Mouse (Mus musculus): ENCODE results near the gene Ermard. TPM values are rescaled to one million over a fixed set of nuclear protein-coding genes. Genes with fewer than 3 reads are reported as not detected.
"Not testable (repeated sequence)": the region's sequence is repeated elsewhere in the genome, so short reads cannot be mapped to it uniquely, and the experiment has no call there.

Ermard gene
- total and polyA plus RNA-seq, 2 experiments from 2014 or later = 35.6 to 41.8 TPM

DNA sequence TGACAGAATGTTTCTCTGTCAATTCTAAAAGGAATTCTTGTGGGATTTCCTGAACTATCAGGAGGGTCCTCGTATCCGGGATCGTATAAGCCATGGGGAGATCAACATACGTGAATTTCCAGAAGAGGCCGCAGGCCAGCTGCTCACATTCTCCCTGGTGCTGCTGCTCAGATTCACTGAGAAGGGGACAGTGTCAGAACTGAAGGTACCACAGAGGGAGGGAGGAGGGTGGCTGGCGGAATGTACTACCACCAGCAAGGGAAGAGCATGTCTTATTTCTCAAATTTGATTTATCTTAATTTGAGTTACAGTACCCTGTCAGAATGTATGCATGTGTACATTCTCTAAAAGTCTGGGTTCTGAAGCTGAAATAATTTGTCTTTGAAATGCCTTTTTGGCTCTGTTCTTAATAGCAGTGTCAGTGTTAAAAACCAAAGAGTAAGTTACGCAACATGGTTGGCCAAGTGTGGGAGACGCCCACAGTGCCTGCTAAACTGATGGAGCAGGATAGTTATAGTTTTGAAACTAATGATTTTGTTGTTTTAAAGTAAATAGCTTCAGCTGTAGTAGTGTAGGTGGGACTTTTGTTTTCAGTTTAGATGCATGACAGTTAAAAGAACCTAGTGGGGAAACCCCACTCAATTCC, 12.3 kb downstream of the Ermard start:
- not testable (repeated sequence) for ATAC-seq (ENCODE audit: insufficient read depth, low read depth); H3K27ac ChIP-seq (ENCODE audit: low read depth); H3K4me3 ChIP-seq (ENCODE audit: low read depth, low read length); H3K4me1 ChIP-seq (ENCODE audit: control insufficient read depth, insufficient read depth); H3K9ac ChIP-seq (replicated peaks; ENCODE audit: low read depth, low read length); H3K27me3 ChIP-seq (ENCODE audit: control insufficient read depth, insufficient read depth, low read length); H3K4me2 ChIP-seq (ENCODE audit: low read depth, low read length); DNase-seq (ENCODE audit: low spot score); H3K9me3 ChIP-seq (replicated peaks; ENCODE audit: control insufficient read depth, low read length); H3K36me3 ChIP-seq (replicated peaks; ENCODE audit: control insufficient read depth, insufficient read depth, low read length)
- WGBS = 93% methylated on average over 5 of the region's 8 CpGs

DNA sequence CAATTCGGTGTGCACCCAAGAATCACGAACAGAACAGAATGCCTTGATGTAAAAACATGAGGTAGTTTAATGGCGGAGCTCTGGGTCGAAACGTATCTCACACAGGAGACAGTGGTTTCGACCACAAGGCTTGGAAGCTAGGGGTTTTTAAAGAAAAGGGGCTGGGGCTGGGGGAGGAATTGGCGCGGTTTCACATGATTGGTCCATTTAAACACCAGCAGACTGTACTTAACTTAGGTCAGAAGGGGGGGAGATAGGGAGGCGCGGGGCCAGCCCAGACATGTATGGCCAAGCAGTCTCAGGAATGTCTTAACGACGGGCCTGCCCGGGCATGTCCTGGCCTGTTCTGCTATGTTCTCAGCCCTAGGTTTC, 12.8 kb downstream of the Ermard start:
- H3K4me2 ChIP-seq (ENCODE audit: low read depth, low read length); DNase-seq (ENCODE audit: low spot score); H3K36me3 ChIP-seq (replicated peaks; ENCODE audit: control insufficient read depth, insufficient read depth, low read length); H3K27me3 ChIP-seq (ENCODE audit: control insufficient read depth, insufficient read depth, low read length); H3K27ac ChIP-seq (ENCODE audit: low read depth); H3K4me3 ChIP-seq (ENCODE audit: low read depth, low read length); H3K9ac ChIP-seq (replicated peaks; ENCODE audit: low read depth, low read length); ATAC-seq (ENCODE audit: insufficient read depth, low read depth); H3K9me3 ChIP-seq (replicated peaks; ENCODE audit: control insufficient read depth, low read length): not testable (repeated sequence)
- H3K4me1 ChIP-seq (ENCODE audit: control insufficient read depth, insufficient read depth) = peaks cover 14% of the 10 kb centered on the region
- WGBS = 91% methylated on average over 9 of the region's 13 CpGs

DNA sequence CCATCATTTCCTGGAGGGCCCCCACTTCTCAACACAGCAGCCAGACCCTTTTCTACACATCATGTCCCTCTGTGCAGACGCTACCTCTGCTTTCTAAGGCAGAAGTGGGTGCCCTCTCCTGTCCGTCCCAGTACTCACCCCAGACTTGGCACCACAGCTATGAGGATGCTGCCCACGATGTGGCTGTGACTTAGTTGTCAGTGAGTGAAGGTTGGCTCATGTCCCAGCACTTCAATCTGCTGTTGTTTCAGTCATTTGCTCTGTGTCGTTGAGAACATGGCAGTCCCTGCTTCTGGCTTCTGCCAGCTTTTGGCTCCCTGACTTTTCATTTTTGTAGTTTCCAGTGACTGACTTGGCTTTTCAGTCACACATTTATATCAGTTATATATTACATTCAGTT, 14.9 kb downstream of the Ermard start:
- DNase-seq (ENCODE audit: low spot score) (no peak), ATAC-seq (ENCODE audit: insufficient read depth, low read depth) (no peak)
- Histone ChIP-seq H3K9ac (replicated peaks; ENCODE audit: low read depth, low read length) (no peak overlapping the region), H3K4me3 (ENCODE audit: low read depth, low read length) (no peak overlapping the region), H3K36me3 (replicated peaks; ENCODE audit: control insufficient read depth, insufficient read depth, low read length) (peaks cover 9% of the 10 kb centered on the region; the same call in 1 of the 2 replicates), H3K4me2 (ENCODE audit: low read depth, low read length) (no peak overlapping the region), H3K27me3 (ENCODE audit: control insufficient read depth, insufficient read depth, low read length) (no peaks in the 10 kb centered on the region), H3K9me3 (replicated peaks; ENCODE audit: control insufficient read depth, low read length) (no peaks in the 10 kb centered on the region), H3K4me1 (ENCODE audit: control insufficient read depth, insufficient read depth) (peaks cover 14% of the 10 kb centered on the region), H3K27ac (ENCODE audit: low read depth) (no peak overlapping the region)
- 49% methylated on average over 4 of the region's 4 CpGs for WGBS
- TF ChIP-seq EP300 (IDR thresholded peaks at IDR 0.05; ENCODE audit: low read depth) = no peak
- no peak for TF ChIP-seq CTCF (IDR thresholded peaks at IDR 0.05; ENCODE audit: low read depth)

DNA sequence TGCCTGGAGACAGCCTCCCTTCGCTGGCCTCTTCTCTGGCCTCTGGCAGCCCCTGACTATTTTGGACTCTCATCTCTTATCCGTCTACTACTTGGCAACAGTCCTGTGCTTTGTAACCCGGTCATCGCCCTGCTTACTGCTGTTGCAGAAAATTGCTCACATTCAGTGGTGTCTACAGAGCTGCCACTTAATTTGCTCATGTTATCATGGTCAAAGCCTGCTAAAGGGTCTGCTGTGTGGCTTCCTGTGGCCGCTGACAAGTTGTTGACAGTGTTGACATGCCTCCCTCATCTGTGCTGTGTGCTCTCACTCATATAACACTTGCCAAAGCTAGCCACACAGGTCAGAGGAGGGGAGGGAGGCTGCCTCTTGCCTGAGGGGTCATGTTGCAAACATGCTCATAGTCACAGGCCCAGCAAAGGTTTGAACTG, 17.2 kb downstream of the Ermard start:
- Histone ChIP-seq H3K4me3 (ENCODE audit: low read depth, low read length) (no peak overlapping the region), H3K27ac (ENCODE audit: low read depth) (peak overlapping the region; percentile 63), H3K27me3 (ENCODE audit: control insufficient read depth, insufficient read depth, low read length) (0 out of 2 replicates have a peak, but pooled peaks cover 4% of the 10 kb centered on the region), H3K4me2 (ENCODE audit: low read depth, low read length) (no peak overlapping the region), H3K9ac (replicated peaks; ENCODE audit: low read depth, low read length) (no peak overlapping the region), H3K9me3 (replicated peaks; ENCODE audit: control insufficient read depth, low read length) (no peaks in the 10 kb centered on the region), H3K4me1 (ENCODE audit: control insufficient read depth, insufficient read depth) (peaks cover 14% of the 10 kb centered on the region), H3K36me3 (replicated peaks; ENCODE audit: control insufficient read depth, insufficient read depth, low read length) (peaks cover 17% of the 10 kb centered on the region)
- ATAC-seq (ENCODE audit: insufficient read depth, low read depth) (peak; percentile 92), DNase-seq (ENCODE audit: low spot score) (peak; percentile 89)
- TF ChIP-seq CTCF (IDR thresholded peaks at IDR 0.05; ENCODE audit: low read depth) (no peak), EP300 (IDR thresholded peaks at IDR 0.05; ENCODE audit: low read depth) (peak; percentile 63; the same call in 1 of the 2 replicates)
- 17% methylated on average over 5 of the region's 5 CpGs for WGBS

DNA sequence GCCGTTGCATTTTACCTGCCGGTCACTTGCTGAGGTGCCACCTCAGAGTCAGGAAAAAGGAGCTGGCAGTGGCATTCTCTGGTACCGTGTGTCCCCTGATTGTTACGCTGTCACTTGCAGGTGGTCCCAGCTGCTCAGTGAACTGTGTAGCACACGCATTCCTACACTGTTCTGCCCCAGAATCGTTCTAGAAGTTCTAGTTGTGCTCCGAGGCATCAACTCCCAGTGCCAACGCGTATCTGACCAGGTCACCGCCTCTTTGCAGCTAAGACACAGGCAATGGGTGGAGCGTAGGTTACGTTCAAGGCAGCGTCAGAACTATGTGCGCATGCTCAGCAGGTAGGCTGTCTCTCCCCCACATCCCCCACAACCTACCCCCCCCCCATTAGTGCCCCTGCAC, 18.6 kb downstream of the Ermard start:
- H3K4me3 ChIP-seq (ENCODE audit: low read depth, low read length) = no peak overlapping the region
- ATAC-seq (ENCODE audit: insufficient read depth, low read depth) = no peak
- no peak overlapping the region for H3K27ac ChIP-seq (ENCODE audit: low read depth)
- no peak overlapping the region for H3K4me2 ChIP-seq (ENCODE audit: low read depth, low read length)
- WGBS = 93% methylated on average over 14 of the region's 14 CpGs
- no peak overlapping the region for H3K9ac ChIP-seq (replicated peaks; ENCODE audit: low read depth, low read length)
- no peak for TF ChIP-seq EP300 (IDR thresholded peaks at IDR 0.05; ENCODE audit: low read depth)
- TF ChIP-seq CTCF (IDR thresholded peaks at IDR 0.05; ENCODE audit: low read depth) = no peak
- DNase-seq (ENCODE audit: low spot score) = no peak
- H3K4me1 ChIP-seq (ENCODE audit: control insufficient read depth, insufficient read depth) = peaks cover 14% of the 10 kb centered on the region
- H3K36me3 ChIP-seq (replicated peaks; ENCODE audit: control insufficient read depth, insufficient read depth, low read length) = peaks cover 24% of the 10 kb centered on the region
- H3K27me3 ChIP-seq (ENCODE audit: control insufficient read depth, insufficient read depth, low read length) = 0 out of 2 replicates have a peak, but pooled peaks cover 4% of the 10 kb centered on the region
- no peaks in the 10 kb centered on the region for H3K9me3 ChIP-seq (replicated peaks; ENCODE audit: control insufficient read depth, low read length)

GRCm38 (mm10) chr17:15060356-15060755, 19.3 kb downstream of the Ermard start:
- TF ChIP-seq EP300 (IDR thresholded peaks at IDR 0.05; ENCODE audit: low read depth) = no peak
- Histone ChIP-seq H3K9me3 (replicated peaks; ENCODE audit: control insufficient read depth, low read length) (no peaks in the 10 kb centered on the region), H3K36me3 (replicated peaks; ENCODE audit: control insufficient read depth, insufficient read depth, low read length) (peaks cover 24% of the 10 kb centered on the region), H3K4me3 (ENCODE audit: low read depth, low read length) (no peak overlapping the region), H3K4me1 (ENCODE audit: control insufficient read depth, insufficient read depth) (peaks cover 14% of the 10 kb centered on the region), H3K27ac (ENCODE audit: low read depth) (no peak overlapping the region), H3K4me2 (ENCODE audit: low read depth, low read length) (no peak overlapping the region), H3K27me3 (ENCODE audit: control insufficient read depth, insufficient read depth, low read length) (0 out of 2 replicates have a peak, but pooled peaks cover 4% of the 10 kb centered on the region), H3K9ac (replicated peaks; ENCODE audit: low read depth, low read length) (no peak overlapping the region)
- ATAC-seq (ENCODE audit: insufficient read depth, low read depth) = no peak
- DNase-seq (ENCODE audit: low spot score) = no peak
- 91% methylated on average over 6 of the region's 6 CpGs for WGBS
